Mouse (Mus musculus) liver, adult (tissue): ENCODE data around the gene Gm49405.

Source experiments
- GATA4 ChIP-seq: IDR thresholded peaks from 2 replicates; pipeline ENCODE4 v1.6.1; 2014; ENCODE audit warnings: mild to moderate bottlenecking, low read length; ENCODE audit not compliant: insufficient replicate concordance

The Gm49405 gene

DNA sequence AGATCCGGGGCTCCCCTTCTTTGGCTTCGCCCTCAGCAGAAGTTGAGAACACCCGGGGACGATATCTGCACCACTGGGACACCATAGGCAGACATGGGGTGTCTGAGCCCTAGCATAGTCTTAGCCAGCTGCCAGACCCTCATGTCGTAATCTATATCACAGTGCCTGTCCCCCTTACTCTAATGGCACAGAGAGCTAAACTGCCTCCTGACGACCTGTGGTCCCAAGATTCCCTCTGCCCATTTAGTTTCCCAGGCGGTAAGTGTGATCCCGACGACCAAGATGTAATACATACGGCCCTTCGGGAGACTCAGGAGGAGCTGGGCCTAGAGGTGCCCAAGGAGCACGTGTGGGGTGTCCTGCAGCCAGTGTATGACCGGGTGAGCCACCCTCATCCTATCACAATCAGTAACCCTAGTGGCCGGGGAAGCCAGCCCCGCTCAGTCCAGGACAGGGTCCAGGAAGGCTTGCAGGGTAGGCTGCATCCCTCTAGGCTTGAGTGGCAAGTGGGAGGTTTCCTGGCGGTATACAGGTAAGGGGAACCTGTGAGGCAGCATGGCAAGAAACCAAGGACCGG lies 611 bp downstream of the Gm49405 start:
- TF ChIP-seq GATA4 = no peak

DNA sequence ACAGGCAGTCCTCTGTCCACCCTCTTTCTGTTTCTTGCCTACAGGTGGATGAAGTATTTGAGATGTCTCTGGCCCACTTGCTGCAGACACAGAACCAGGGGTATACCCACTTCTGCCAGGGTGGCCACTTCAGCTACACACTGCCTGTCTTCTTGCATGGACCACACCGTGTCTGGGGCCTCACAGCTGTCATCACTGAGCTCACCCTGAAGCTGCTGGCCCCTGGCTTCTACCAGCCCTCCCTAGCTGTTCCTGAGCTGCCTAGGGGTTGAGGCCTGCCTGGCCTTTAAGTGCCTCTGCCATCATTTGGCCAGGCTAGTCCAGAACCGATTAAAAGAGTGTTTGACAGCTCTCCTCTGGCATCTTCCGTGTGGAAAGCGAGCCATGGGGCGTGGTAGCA lies 1.3 kb downstream of the Gm49405 start:
- TF ChIP-seq GATA4 = no peak

DNA sequence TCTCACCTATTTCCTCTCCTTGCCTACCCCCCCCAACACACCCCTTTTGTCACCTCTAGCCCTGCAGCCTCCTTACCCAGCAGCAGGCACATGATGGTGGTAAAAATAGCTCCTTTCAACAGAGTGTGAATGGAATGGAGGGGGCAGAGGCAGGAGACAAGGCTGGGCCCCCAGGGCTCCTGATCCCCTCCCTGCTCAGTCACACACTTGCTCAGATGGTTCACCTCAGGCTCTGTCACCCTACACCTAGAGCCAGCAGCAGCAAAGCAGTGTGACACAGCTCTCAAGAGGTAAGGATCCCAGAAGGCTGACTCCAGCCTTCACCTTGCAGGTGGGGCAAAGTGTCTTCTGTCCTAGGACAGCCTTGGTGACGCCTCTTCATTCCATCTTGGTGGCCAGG lies 2.7 kb downstream of the Gm49405 start, which contains the start of gene Doc2g:
TSS of gene Doc2g (plus strand) at position 202 of the 400 bp plus-strand sequence.
- TF ChIP-seq GATA4 = no peak

DNA sequence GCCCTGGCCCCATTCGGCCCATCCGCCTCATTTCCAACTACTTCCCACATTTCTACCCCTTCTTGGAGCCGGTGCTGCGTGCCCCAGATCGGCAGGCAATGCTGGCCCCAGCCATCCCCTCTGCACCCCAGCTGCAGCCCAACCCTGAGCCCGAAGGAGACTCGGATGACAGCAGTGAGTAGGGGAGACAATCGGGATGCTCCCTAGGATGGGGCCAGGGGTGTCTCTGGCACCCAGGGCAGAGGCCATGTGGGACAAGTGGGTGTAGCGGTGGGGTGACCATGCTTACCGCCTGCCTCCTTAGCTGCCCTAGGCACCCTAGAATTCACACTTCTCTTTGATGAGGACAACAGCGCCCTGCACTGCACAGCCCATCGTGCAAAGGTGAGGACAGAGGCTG lies 3.2 kb downstream of the Gm49405 start:
- TF ChIP-seq GATA4 = no peak

DNA sequence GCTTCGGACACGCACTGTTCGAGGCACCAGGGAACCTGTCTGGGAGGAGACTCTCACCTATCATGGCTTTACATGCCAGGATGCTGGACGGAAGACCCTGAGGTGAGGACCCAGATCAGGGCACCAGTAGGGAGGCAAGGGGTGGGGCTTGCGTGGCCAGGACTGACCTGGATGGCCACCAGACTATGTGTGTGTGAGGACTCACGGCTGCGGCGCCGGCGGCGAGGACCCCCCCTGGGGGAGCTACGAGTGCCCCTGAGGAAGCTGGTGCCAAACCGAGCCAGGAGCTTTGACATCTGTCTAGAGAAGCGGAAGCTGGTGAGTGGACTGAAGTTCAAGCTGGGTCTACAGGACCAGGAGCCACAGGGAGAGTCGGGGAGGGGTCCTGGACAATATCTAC lies 3.9 kb downstream of the Gm49405 start:
- no peak for TF ChIP-seq GATA4

DNA sequence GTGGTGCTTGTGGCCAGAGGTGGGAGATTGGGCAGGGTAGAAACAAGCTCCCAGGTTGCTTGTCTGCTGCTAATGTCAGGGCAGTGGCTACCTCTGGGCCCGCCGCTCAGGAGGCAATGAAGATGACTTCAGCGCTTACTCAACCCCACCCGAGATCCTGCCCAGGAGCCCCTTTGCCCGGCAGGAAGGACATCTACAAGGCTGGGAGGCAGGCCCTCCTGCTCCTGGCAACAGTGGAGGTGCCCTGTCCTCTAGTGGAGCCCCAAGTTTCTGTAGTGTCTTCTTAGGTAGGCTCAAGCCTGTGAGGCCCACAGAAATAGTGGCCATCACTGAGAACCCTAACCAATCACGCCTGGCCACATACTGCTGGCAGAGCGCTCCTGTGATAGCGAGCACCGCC lies 4.7 kb downstream of the Gm49405 start:
- no peak for TF ChIP-seq GATA4

DNA sequence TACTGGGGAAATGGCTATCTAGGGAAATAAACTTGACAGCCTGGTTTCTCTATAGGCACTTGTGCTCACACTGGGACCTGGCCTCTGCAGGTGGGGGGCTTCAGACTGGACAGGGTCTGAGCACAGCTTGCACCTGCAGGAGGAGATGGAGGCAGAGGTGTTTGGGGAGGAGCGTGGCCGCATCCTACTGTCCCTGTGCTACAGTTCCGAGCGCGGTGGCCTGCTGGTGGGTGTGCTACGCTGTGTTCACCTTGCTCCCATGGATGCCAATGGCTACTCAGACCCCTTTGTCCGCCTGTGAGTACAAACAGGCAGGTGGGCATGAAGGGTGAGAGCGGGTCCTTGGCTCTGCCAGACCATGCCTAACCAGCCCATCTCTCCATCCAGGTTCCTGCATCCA lies 5.5 kb downstream of the Gm49405 start:
- TF ChIP-seq GATA4 = no peak

DNA sequence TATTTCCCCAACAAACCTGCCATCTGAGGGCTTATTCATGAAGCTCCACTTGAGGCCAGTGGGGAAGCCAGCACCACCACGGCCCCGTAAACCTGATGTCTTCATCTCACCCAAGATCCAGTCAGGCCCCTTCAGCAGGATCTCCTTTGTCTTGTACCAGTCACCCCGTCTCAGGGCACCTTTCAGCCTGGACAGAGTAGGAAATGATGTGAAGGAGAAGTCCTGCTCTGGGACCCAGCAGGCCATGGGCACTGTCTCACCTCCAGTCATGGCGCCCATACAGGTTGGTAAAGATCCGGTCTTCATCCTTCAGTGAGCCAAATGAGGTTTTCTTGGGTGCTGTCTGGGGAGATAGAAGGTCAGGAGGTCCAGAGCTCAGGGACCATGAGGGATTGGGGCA lies 10.7 kb downstream of the Gm49405 start:
- no peak for TF ChIP-seq GATA4

DNA sequence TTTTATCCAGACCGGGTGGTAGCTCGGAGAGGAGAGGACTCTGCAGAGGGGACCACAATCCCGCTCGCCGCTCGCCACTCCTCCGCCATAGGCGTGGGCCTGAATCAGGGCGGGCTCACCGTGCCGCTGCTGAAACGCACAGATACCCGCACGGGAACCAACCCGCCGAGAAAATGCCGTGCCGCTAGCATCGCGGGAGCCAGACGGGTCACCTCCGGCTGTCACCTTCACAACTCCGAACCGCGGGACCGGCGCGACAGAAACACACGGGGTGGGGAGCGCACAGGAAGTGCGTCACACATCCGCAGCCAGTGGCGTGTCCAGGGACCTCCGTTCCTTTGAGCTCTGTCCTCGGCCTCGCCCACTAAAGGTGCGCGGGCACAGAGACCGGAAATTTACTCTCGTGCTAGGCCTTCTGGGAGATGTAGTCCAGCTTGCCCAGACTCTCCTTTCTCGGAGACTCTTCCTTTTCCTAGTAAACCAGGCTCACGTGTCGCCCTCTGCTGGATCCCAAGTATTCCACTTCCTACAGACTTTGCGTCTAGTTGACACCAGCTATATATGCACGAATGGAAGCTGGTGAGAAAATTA lies 12.1 kb downstream of the Gm49405 start, which contains the start of gene Ndufv1:
TSS of gene Ndufv1 (minus strand) at position 375 of the 591 bp plus-strand sequence.
- no peak; the same call in 1 of the 2 replicates for TF ChIP-seq GATA4

DNA sequence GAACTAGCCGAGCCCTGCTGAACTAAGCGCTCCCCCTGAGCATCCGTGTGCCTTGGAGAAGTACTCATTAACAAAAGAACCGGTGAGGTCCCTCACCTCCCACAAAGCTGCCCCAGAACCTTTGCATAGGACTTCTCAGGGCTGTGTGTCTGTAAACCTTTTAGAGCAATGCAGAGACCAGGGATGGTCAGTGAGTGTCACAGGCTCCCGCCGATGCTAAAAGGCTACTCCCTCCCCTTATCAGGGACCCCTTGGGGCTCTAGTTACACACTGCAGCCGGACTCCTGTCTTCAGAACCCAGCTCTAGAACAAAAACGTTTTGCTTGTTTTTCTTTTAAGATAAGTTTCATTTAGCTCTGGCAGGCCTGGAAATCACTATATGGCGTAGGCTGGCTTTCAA lies 12.6 kb downstream of the Gm49405 start:
- TF ChIP-seq GATA4 = no peak

DNA sequence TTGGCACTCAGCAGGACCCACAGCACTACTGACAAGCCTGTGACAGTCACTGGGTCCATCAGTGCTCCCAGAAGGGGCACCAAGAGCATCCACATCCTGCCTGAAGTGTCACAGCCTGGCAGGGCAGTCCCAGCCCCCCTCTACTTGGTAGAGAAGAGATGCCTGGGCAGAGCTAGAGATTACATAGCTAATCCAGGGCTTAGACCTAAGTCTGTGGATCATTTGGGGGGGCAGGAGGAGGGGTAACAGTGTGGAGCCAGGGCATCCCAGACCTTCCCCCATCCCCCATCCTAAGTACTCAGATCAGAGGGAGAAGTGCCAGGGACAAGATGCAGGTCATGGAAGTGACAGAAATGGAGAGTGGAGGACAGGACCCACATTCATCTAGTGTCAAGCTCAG lies 14.4 kb downstream of the Gm49405 start:
- TF ChIP-seq GATA4 = no peak

DNA sequence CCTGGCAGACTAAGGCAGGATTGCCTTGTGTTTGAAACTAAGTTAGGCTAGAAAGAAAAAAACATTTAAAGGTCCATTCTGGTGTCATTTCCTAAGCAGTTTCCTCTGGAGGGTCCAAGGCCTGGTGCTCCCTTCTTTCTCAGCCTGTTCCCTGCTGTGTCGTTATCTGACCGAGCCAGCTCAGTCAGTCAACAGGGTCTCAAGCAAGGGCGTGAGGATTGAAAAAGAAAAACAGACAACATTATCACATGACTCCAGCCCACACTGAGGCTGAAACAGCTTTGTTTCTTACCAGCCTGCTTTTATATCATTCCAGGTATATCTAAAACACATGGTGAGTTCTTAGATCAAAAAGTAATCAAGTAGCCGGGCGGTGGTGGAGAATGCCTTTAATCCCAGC lies 15.2 kb downstream of the Gm49405 start:
- TF ChIP-seq GATA4 = no peak

DNA sequence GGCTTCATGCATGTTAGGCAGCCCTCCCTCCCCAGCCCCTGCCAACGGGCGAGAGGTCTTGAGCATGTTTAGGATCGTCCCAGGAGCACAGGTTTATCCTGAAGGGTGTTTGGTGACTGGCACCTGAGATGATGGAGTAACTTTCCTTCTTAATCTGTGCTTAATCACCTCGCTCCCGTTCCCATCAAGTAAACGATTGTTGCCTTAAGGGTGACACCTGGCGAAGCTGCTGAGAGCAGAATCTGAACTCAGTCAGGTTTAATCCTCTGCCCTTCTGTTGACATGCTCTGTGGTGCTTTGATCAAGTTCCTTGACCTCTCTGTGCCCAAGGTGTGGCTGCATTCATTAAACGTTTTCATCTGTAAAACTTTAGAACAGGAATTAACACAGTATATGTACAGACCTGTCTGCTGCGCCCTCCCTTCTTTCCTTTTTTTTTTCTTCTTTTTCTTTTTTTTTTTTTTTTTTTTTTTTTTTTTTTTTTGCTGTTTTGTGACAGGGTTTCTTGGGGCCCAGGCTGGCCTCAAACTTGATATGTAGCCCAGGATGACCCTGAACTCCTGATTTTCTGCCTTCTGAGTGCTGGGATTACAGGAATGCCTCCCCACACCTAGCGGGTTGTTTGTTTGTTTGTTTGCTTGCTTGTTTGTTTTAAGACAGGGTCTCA lies 17.6 kb downstream of the Gm49405 start:
- TF ChIP-seq GATA4 = no peak

DNA sequence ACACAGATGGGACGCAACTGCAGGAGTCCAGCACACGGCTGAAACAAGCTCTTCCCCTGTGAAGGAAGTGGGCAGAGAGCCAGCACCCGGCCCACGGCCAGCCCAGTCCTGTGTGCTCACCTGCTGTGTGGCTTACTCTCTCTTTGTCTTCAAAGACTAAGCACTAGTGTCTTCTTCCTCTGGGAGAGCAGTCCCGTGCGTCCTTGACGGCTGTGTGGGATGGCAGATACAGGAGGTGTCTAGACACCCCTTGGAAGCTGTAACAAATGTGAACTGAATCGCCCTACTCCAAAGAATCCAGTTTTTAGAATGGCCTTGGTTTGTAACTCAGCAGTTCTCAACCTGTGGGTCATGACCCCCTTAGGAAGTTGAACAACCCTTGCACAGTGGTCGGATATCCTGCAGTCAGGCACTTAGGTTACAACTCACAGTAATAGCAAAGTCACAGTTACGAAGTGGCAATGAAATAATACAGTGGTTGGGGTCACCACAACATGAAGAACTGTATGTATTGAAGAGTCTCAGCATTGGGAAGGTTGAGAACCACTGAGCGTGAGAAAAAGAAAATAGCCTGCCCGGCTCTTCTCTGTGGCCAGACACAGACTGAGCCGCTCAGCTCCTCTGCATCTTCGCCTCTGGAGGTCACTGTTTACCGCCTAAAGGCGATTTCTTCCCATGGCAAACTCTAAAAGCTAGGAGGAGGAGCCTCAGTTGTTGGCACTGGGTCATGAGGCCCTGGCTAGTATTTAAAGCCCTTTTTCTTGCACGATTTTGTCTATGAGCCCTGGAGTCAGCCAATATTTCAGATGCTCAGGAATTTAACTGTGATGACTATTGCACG lies 18.5 kb downstream of the Gm49405 start:
- no peak for TF ChIP-seq GATA4

DNA sequence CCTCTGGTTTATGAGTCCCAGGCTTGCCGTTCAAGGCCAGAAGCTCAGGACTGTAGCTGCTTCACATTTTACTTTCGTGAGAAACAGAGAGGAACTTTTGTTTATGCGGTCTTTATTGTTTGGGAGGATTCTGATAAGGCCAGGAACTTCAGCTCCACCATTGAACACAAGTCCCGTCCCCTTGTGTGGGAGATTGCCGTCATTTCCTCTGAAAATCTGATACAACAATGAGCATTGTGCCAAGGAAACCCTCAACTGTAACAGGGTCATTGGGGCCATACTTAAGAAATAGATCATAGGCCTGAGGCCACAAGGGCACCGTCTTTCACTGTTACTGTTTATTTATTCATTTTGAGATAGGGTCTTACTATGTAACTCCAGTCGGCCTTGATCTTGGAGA lies 22.8 kb downstream of the Gm49405 start:
- no peak for TF ChIP-seq GATA4

DNA sequence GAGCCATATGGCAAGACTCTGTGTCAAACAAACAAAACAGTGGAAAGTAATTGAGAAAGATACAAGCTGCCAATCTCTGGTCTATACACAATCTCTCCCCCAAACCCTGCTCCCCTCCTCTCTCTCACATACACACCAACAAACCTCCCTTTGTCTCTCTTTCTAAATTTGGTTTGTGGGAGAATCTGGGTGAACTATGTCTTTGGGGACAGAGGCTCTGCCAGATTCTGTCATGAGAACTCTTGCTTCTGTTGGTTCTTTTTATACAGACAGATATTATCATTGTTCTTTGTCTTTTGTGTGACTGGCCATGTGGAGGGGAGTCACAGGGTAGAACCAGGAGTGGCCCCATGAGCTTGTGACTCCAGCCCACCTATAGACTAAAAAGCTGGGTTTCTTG lies 27.1 kb downstream of the Gm49405 start:
- no peak for TF ChIP-seq GATA4
